Mouse (Mus musculus): ENCODE measurements around the gene Traf3ip2.

Traf3ip2 gene

DNA sequence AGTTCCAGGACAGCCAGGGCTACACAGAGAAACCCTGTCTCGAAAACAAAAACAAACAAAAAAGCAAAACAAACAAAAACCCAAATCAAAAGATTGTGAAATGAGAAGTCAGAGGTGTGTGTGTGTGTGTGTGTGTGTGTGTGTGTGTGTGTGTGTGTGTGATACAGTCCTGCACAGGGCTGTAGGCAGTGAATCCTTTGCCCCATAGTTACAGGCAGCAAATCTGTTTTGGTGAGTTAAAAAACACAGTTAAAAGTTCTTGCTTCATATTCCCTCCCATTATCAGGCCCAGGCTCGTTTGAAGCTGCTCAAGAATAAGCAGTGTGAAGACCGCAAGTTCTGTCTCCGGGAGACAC lies at the start of gene Traf3ip2:
Traf3ip2 (plus strand) TSS at position 302 of the 356 bp plus-strand sequence.
- no peak for DNase-seq (ENCODE audit: extremely low read depth, low read depth, low spot score)

DNA sequence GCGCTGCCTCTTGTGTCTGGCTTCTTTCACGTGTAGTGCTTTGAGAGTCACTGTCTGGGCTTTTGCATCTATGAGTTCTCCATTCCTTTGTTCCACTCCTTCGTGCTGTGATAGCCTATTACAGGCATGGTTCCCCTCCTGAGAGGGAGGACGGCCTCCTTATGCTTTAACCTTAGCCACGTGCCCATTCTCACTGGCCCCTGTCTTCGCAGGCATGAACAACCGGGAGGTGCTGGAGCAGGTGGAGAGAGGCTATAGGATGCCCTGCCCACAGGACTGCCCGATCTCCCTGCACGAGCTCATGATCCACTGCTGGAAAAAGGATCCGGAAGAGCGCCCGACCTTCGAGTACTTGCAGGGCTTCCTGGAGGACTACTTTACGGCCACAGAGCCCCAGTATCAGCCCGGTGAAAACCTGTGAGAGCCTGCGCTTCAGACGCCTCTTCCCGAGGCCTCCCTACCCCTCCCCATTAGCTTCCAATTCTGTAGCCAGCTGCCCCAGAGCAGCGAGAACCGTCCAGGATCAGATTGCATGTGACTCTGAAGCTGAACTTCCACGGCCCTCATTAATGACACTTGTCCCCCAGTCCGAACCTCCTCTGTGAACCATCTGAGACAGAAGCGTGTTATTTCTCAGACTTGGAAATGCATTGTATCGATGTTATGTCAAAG lies 49.0 kb upstream of the Traf3ip2 start:
- no peak for DNase-seq (ENCODE audit: extremely low read depth, low read depth, low spot score)

DNA sequence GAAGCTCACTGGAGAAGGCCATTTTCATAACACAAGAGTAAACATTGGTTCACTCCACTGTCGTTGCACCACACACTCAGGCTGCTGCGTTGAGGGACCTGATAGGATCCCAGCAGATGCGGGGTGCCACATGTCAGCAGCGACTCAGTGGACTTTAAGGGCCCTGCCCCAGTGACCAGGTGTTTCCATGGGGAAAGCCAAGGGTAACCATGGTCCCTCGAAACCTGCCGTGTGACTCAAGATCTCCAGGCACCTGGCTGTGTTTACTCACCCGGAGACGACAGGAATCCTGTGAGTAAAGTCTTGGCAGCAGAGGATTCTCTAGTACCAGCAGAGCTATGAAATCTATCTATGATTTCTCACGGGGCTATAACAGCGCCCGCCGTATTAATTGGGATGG lies 45.8 kb upstream of the Traf3ip2 start:
- no peak for DNase-seq (ENCODE audit: extremely low read depth, low read depth, low spot score)

DNA sequence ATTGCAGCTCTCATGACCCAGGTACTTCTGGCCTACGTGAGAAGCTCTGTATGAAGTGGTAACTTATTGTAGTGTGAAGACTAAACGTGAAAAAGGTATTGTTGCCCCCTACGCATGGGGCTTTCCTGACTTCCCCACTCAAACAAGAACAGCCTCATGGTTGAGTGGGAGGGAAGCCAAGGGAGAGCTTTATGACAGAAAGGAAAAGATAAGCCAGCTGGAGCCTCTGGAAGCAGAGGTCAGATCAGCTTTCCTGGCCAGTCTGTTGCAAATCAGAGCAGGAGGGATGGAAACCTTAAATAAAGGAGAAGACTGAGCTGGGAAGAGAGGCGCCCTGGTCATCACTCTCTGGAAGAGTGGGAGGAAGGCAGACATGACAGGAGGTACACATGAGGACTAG lies 43.7 kb upstream of the Traf3ip2 start:
- no peak for DNase-seq (ENCODE audit: extremely low read depth, low read depth, low spot score)

DNA sequence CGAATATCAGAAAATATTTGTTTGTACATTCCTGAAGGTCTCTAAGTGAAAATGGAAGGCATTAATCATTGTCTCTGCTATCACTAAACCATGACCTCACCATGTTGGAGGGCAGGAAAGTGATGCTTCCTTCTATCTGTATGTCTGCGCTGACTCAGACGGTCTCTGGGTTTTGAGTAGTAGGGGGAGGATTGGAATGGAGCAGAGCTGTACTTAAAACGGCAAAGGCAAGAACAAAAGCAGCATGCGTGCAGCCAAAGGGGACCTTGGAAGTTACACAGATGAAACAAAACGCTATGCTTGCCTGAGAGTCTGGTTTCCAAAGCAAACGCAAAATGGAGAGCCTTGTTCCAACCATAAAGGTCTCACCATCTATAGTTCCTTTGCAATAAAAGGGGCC lies 41.7 kb upstream of the Traf3ip2 start:
- no peak for DNase-seq (ENCODE audit: extremely low read depth, low read depth, low spot score)

DNA sequence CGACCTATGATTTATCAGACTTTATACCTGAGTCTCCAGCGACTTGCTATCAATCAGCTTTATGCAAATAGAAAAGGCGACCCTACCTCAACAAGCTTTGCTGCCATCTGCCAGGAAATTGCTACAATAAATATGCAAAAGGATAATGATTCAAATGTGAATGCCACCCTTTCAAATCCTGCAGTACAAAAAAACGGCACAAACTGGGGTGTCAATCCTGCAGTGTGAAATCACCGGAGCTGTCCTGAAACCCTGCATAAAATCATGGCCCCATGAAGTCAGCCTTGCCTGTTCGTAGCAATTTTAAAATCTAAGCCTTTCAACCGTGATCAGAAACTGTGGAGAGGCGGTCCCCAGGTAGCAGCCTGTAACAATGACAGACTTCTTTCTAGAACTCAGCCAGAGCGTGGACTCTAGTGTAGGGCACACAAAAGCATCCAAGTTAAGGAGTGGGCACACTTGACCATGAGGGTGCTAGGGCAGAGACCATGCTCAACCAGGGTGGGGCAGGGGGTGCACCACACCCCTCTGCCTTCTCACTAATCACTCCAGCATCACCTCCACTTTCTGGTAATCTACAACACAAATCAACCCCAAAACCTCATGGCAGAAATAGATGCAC lies 40.6 kb upstream of the Traf3ip2 start:
- no peak for DNase-seq (ENCODE audit: extremely low read depth, low read depth, low spot score)

DNA sequence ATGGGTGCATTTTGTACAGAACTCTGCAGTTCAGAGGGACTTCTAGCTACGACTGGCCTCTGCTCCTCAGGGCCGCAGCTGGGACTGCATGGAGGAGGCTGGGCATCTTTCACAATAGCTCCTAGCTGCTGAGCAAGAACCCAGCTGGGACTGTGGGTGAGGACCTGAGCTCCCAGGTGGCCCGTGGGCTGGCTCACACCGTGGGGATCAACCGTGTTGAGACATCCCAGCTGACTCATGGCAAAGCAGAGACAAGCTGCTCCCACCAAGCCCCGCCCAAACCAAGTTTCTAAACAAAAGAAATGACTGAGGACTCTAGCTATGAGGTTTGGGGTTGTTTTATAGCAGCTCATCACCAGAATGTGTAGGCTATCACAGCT lies 40.1 kb upstream of the Traf3ip2 start:
- peak; percentile 70 for DNase-seq (ENCODE audit: extremely low read depth, low read depth, low spot score)

DNA sequence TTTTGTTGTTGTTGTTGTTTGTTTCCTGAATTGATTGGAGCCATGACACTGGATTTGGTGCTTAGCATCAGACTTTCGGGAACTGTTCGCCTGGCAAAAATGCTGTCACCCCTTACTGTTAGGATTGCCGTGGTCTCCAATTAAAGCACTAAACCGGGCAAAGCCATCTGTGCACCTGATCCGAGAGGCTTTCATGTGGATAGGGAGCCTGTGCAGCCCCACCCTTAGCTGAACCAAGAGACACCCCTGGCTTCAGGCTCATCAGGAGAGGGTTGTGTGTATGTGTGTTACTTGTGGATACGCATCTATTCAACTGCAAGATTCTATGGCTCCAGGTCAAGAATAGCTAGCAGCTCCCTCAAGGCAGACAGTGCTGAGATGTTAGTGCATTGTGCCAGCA lies 36.3 kb upstream of the Traf3ip2 start:
- DNase-seq (ENCODE audit: extremely low read depth, low read depth, low spot score): no peak

DNA sequence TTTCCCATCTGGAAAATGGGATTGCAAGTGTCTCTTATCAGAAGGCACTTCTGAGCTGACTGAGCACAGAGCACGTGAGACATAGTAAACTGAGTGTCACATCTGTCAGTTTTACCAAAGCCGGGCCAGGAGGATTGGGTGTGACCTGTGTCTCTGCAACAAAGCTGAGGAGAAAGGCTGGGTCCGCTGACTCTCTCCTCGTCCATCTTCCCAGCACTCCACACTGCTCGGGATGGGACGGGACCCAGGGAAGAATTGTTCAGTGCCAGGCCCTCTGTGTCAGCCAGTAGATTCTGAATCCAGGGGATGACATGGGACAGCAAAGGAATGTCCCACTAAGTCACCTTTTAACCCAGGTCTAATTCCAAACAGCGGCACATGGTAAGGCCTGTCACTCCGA lies 32.3 kb upstream of the Traf3ip2 start:
- DNase-seq (ENCODE audit: extremely low read depth, low read depth, low spot score): no peak

DNA sequence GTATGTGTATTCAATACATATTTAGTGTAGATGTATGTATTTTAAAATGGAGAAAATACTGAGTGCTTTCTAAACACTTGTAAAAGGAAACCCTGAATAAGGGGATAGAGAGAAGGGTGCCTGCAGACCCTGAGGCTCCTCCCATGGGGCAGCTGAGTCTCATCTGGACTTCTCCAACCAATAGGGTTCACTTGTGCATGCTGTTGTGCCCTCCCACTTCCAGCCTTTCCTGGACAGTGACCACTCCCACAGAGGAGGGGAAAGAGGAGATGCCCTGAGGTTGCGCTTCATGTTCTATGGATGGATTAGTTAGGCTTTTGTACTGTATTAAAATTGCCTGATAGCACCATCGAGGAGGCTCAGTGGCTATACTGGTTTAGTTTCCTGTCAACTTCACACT lies 30.3 kb upstream of the Traf3ip2 start:
- DNase-seq (ENCODE audit: extremely low read depth, low read depth, low spot score): peak; percentile 40

DNA sequence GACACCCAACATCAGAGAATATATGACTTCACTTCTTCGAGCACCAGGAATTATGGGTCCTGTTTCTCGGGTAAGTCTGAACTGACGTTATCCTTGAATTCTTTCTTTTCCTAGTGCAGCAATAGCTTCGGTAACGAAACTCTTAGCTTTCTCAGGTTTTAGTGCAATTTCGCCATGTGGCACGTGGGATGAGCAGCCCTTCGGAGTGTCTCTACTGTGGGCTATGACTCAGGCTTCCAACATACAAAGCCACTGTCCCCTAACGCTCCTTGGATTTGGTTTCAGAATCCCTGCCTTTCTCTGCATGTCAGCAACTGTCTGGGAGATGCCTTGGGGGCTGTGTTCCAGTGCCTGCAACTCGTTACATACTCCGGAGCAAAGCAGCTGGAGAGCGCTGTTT lies 29.0 kb upstream of the Traf3ip2 start:
- DNase-seq (ENCODE audit: extremely low read depth, low read depth, low spot score): no peak

DNA sequence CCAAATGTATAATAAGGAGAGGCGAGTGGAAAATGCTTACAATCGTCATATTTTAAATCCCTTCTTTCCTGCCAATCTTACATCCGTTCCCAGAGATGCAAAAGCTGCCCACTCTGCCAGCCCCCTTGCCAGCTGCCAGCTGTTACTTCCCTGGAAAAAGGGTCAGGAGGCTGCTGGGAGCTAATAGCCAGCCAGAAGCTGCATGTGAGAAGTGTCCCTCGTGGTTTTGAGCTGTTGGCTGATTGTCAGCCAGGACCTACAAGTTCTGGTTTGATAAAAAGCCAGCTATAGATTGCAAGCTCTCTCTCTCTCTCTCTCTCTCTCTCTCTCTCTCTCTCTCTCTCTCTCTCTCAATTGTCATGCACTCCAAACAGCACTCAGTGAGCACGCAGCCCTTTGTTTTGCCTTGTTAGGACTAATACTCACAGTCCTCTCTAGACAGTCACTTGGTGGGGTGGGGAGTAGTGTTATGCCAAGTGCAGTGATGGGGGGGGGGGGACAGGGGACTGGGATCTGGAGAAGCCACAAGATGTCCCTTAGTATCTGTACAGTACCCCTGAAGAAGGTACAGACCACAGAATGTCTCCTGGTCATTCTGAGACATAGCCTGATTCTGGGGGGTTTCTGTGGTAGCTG lies 25.3 kb upstream of the Traf3ip2 start:
- DNase-seq (ENCODE audit: extremely low read depth, low read depth, low spot score): no peak

DNA sequence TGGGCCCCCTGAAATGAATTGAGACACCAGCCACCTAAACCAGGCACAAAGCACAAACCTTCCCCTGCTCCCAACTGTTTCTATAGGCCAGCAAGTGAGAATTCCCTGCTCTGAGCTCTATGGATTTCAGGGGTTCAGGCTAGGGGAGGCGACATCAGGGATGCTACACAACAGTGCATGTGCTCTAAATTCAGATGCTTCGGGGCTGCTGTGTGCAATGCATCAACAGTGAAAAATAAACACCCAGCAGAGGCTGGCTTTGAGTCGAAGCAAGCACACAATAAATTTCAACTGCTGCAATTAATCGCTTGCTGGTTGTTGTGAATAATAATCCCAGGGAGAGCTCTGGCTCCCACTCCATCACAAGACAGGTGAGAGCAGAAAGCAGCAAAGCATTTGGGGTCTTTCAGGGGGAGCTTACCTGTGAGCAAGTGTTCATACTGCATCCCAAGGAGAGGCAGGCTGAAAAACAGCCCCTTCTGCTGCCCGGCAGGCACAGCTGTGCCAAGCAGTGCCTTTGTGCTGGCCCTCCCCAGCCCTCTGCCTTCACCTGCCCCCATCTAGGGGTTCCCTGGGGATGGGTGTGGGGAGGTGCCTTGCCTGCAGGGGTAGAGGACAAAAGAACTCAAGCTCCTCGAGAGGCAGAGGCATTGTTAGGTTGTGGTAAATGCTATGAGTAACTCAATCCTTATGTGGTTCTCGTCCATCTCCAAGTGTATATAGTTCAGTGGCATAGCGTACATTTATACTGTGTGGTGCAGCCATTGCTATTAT lies 24.6 kb upstream of the Traf3ip2 start:
- DNase-seq (ENCODE audit: extremely low read depth, low read depth, low spot score): no peak

DNA sequence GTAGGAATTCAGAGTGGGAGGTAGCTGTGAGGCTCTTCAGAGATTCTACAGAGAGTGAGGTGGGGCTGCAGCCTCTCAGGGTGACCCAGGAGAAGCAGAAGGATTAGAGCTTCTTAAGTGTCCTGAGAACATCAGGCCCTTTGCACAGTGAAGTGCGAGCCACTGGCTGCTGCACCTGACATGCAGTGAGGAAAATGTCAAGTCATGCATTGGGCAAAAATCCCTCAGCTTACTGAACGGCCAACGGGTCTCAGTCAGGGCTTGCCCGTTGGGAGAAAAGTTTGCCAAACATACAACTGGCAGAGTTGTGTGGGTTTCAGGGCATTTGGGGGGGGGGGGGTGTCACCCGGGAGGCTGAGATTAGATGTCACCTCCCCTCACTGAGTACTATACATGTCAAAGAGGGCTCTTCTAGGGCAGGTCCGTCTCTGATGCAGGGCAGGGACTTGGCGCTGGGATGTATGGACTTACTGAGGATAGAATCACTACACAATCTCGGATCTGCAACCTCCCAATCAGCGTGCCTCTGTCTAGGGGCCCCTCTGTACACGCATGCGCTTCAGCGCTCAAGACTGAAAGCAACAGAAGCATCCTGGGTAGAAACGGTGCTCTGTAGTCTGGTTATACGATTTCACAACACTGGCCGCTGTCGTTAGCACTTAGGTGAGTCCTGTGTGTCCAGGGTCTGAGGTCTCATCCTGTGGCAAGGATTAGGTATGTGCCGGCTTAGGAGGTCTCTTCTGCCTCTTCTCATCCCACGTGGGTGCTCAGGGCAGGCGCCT lies 22.8 kb upstream of the Traf3ip2 start:
- DNase-seq (ENCODE audit: extremely low read depth, low read depth, low spot score): no peak

DNA sequence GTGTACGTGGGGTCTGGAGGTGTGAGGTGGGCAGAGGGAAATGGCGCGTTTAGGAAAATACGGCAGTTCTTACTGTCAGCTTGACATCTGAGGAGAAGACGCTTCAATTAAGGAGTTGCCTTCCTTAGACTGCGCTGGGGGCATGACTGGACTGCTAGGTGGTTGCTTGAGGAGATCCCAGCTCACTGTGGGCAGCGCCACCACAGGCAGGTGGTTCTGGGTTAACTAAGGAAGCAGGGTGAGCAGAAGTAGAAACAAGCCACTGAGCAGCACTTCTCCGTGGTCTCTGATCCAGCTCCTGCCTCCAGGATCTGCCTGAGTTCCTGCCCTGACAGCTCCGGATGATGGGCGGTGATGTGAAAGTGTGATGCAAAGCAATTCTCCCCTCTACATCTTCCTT lies 22.1 kb upstream of the Traf3ip2 start:
- no peak for DNase-seq (ENCODE audit: extremely low read depth, low read depth, low spot score)

DNA sequence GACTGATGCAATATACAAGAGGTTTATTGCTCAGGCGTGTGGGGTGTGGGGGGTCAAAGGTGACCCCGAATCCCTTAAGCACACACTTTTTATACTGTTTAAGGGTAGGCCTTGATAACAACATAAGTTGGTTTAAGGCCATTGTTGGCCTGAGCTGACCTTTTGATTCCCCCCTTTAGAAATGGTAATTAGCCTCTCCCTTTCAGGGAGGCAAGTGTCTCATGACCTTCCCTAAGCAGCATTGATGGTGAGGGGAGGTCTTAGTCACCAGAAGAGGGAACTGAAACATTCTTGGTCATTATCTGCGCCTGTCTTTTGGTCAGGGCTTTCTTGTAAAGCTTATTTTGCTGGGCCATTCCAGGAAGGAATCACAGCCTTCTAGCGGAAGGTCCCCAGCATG lies 20.2 kb upstream of the Traf3ip2 start:
- no peak for DNase-seq (ENCODE audit: extremely low read depth, low read depth, low spot score)

DNA sequence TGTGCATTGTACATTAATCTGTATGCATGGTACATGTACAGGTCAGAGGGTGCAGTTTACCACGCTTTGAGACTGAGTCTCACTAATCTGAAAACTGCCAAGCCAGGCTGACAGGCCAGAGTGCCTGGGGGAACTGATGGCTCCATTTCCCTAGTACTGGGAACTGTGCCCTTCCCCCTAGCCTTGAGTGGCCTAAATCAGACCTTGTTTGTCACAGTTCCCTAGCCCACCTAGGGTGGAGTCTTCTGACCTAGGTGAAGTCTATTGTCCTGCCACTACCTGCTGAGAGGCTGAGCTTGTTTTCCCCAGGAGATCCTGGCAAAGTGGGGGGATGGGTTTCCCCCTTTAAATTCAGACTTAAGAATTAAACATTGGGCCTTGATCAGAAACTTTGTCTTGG lies 18.0 kb upstream of the Traf3ip2 start:
- DNase-seq (ENCODE audit: extremely low read depth, low read depth, low spot score): no peak

DNA sequence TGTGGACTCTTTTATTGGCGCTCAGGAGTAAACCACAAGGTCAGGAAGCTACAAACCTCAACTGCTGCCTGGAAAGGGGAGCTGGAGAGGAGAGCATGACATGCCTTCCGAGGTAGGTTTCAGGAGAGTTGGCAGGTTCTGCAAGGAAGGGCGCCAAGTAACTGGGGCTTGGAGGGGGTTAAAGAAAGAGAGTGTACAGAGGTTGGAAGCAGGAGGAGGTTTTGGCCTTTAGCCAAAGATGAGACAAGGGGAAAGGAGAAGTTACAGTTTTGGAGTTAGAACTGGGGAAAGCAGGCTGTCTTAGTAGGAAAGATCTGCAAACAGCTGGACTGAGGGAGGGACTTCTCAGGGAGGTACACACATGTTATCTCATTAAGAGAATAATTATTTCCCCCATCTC lies 16.9 kb upstream of the Traf3ip2 start:
- no peak for DNase-seq (ENCODE audit: extremely low read depth, low read depth, low spot score)

DNA sequence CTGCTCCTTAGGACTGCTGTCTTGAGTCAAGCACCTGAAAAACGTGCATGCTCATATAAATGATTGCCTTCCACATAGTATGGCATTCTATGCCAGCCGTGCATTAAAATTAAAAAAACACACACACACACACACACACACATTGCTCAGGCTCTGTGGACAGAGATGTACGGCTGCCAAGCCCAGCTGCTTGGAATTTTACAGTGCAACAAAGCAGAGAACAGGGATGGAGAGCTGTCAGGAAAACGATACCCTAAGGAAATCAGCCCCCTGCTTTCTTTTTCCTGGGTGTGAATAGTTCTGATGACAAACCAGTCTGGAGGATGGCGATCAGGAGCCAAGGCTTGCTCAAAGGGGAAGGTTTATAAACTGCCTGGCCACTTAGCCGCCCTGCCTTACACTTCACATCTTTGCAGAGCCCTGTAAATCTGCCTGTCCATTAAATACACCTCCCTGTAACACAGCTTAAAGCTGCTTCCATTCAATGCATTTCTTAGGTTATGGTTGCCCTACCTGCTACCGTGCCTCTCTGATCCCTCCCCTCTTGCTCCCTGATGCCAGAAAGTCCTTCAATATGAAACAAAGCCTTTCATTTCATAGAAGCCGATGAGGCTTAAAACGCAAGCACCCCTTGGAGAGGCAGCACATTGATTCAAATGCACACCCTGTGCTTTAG lies 15.5 kb upstream of the Traf3ip2 start:
- no peak for DNase-seq (ENCODE audit: extremely low read depth, low read depth, low spot score)

DNA sequence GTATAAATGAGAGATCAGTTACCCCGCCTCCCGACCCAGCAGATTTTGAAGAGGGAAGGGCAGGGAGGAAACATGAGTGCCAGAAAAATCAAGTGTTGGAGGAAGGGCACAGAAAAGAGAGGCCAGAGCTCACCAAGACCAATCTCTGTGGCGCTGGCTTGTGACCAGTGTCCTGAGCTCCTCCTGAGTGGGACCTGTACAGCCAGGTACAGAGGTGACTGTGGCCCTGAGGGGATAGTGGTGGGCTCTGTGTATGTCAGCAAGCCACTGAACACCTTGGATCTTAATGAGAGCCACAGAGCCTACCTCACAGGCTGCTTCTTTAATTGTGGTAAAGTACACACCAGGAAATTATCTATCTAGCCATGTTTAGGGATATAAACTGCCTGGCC lies 14.9 kb upstream of the Traf3ip2 start:
- no peak for DNase-seq (ENCODE audit: extremely low read depth, low read depth, low spot score)

DNA sequence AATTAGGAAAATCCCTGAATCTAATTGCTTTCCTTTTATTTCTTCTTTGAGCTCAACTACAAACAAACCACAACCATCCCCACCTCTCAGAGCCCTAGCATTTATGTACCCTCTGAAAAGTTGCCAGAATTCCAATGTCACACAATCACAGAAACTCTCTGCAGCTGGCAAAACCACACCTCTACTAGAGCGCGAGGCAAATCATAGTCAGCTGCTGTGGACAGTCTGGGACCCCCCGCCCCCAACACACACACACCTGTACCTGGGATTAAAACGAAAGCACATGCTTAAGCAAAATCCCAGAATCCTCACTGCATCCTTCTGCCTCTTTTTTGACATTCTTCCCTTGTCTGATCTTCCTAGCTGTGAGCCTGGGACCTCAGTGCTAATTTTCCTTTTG lies 13.1 kb upstream of the Traf3ip2 start:
- DNase-seq (ENCODE audit: extremely low read depth, low read depth, low spot score): no peak

Measured in fat pad, adult 2 months (tissue).